Comparison of ENCODE assay signal across 24 mouse cellular contexts in genomic region chr1:178769988-178770387, GRCm38 (mm10).
A peak's percentile ranks its signal among the peaks of the same experiment; 100 is the strongest.
DNase-seq lines count a peak whose midpoint lies in the region; ATAC-seq and TF ChIP-seq lines count a peak whose summit lies in the region.
"Had no signal": no experiment of that assay in that cellular context is flagged by ENCODE, and none has a peak within 500 bp of the region (broad histone marks: within the 10 kb centered on the region; RNA-seq: fewer than 3 reads in every experiment).

No protein-coding gene starts in this region.

- TF ChIP-seq CTCF in G1E (IDR thresholded peaks at IDR 0.05; ENCODE audit: low read depth, low read length) (no peak), MEL (IDR thresholded peaks at IDR 0.05 in 2 of 3, conservative IDR thresholded peaks at IDR 0.05 in 1 of 3; ENCODE audit: control insufficient read depth in 1 of 3, insufficient read depth in 1 of 3, low read depth in 2 of 3, low read length in 3 of 3, poor library complexity in 1 of 3, severe bottlenecking in 1 of 3) (no peak)

- no peaks in the 10 kb centered on the region for H3K27me3 ChIP-seq in heart, embryonic 10.5 days (ENCODE audit: insufficient read depth, poor library complexity, severe bottlenecking)
- no peaks in the 10 kb centered on the region for H3K27me3 ChIP-seq in intestine, embryonic 14.5 days (replicated peaks; ENCODE audit: control insufficient read depth, insufficient read depth, low read length)
- H3K27me3 ChIP-seq in intestine, embryonic 15.5 days (replicated peaks): no peaks in the 10 kb centered on the region
- H3K27me3 ChIP-seq in G1E (ENCODE audit: insufficient read depth, low read length) (peaks cover 7% of the 10 kb centered on the region; the same call in 1 of the 2 replicates), MEL (ENCODE audit: control insufficient read depth in 1 of 2, insufficient read depth in 2 of 2, low read length in 2 of 2) (no peaks in the 10 kb centered on the region)
- H3K27me3 ChIP-seq: forebrain, embryonic 13.5 days; hindbrain, embryonic 13.5 days; Patski had no signal

- TF ChIP-seq EP300 in MEL (IDR thresholded peaks at IDR 0.05; ENCODE audit: low read depth in 1 of 2, low read length in 2 of 2): no peak

- H3K4me2 ChIP-seq in intestine, embryonic 14.5 days (ENCODE audit: low read length): no peak overlapping the region
- no peak overlapping the region for H3K4me2 ChIP-seq in intestine, embryonic 15.5 days (replicated peaks)
- H3K4me2 ChIP-seq: forebrain, embryonic 13.5 days; hindbrain, embryonic 13.5 days had no signal

- no peak overlapping the region for H3K9ac ChIP-seq in intestine, embryonic 14.5 days (ENCODE audit: low read length)
- H3K9ac ChIP-seq in intestine, embryonic 15.5 days: no peak overlapping the region
- no peak overlapping the region for H3K9ac ChIP-seq in MEL (ENCODE audit: control insufficient read depth, low read depth, low read length, poor library complexity, severe bottlenecking)
- H3K9ac ChIP-seq: forebrain, embryonic 13.5 days; hindbrain, embryonic 13.5 days had no signal

- ATAC-seq in intestine, embryonic 14.5 days (replicated peaks; ENCODE audit: low FRiP score, low TSS enrichment, low read depth): no peak
- ATAC-seq in intestine, embryonic 15.5 days: no peak
- peak; percentile 40 for ATAC-seq in G1E (ENCODE audit: extremely low read depth, insufficient number of reproducible peaks, low FRiP score, poor library complexity, severe bottlenecking)
- ATAC-seq: CD4-positive, CD25-positive, alpha-beta regulatory T cell, adult 4 months; inflammation-experienced regulatory T-cells, adult 6 months; Patski had no signal

- peaks cover 32% of the 10 kb centered on the region; the same call in 1 of the 2 replicates for H3K4me1 ChIP-seq in heart, embryonic 10.5 days
- H3K4me1 ChIP-seq in intestine, embryonic 14.5 days (replicated peaks; ENCODE audit: control insufficient read depth, insufficient read depth, low read length): no peaks in the 10 kb centered on the region
- no peaks in the 10 kb centered on the region; the same call in 1 of the 2 replicates for H3K4me1 ChIP-seq in intestine, embryonic 15.5 days (replicated peaks)
- peaks cover 21% of the 10 kb centered on the region for H3K4me1 ChIP-seq in G1E (ENCODE audit: insufficient read depth, low read depth, low read length)
- peaks cover 0 to 6% of the 10 kb centered on the region in 2 experiments; a peak in 2 of 4 replicates for H3K4me1 ChIP-seq in MEL (ENCODE audit: control insufficient read depth in 1 of 2, insufficient read depth in 2 of 2, low read length in 2 of 2)
- H3K4me1 ChIP-seq: forebrain, embryonic 10.5 days had no signal

- H3K4me3 ChIP-seq in heart, embryonic 10.5 days: no peak overlapping the region
- no peak overlapping the region for H3K4me3 ChIP-seq in intestine, embryonic 14.5 days (ENCODE audit: low read depth, low read length)
- no peak overlapping the region for H3K4me3 ChIP-seq in intestine, embryonic 15.5 days (replicated peaks)
- H3K4me3 ChIP-seq in G1E (ENCODE audit: low read depth, low read length) (no peak overlapping the region; the same call in 1 of the 2 replicates), MEL (ENCODE audit: control insufficient read depth in 1 of 2, insufficient read depth in 1 of 2, low read depth in 2 of 2, low read length in 2 of 2) (no peak overlapping the region)
- H3K4me3 ChIP-seq: forebrain, embryonic 10.5 days; forebrain, embryonic 13.5 days; gastrocnemius, adult 2 months; hindbrain, embryonic 13.5 days had no signal

- no peaks in the 10 kb centered on the region for H3K79me2 ChIP-seq in MEL (ENCODE audit: control insufficient read depth, insufficient read depth, low read length, poor library complexity)

- TF ChIP-seq RAD21 in MEL (IDR thresholded peaks at IDR 0.05; ENCODE audit: low read depth, low read length): no peak

- H3K9me3 ChIP-seq in heart, embryonic 10.5 days: no peaks in the 10 kb centered on the region
- H3K9me3 ChIP-seq in intestine, embryonic 14.5 days (ENCODE audit: control insufficient read depth, low read length): no peaks in the 10 kb centered on the region
- H3K9me3 ChIP-seq in intestine, embryonic 15.5 days: no peaks in the 10 kb centered on the region
- H3K9me3 ChIP-seq in G1E (replicated peaks) (peaks cover 4% of the 10 kb centered on the region; the same call in 1 of the 2 replicates), MEL (replicated peaks; ENCODE audit: insufficient read depth, low read length) (no peaks in the 10 kb centered on the region)
- H3K9me3 ChIP-seq: forebrain, embryonic 10.5 days; forebrain, embryonic 13.5 days; hindbrain, embryonic 13.5 days had no signal

- WGBS in heart, embryonic 10.5 days: 52% methylated on average over 6 of the region's 6 CpGs
- WGBS in intestine, embryonic 14.5 days: 73% methylated on average over 6 of the region's 6 CpGs
- 63% methylated on average over 6 of the region's 6 CpGs for WGBS in intestine, embryonic 15.5 days

- no peak for TF ChIP-seq POLR2A in MEL (IDR thresholded peaks at IDR 0.05; ENCODE audit: control insufficient read depth in 1 of 2, insufficient read depth in 1 of 2, low read depth in 1 of 2, low read length in 2 of 2, poor library complexity in 1 of 2)

- H3K27ac ChIP-seq in heart, embryonic 10.5 days: no peak overlapping the region
- H3K27ac ChIP-seq in intestine, embryonic 14.5 days (ENCODE audit: low read depth): no peak overlapping the region
- no peak overlapping the region for H3K27ac ChIP-seq in intestine, embryonic 15.5 days
- H3K27ac ChIP-seq in MEL (ENCODE audit: control insufficient read depth, low read depth, low read length): no peak overlapping the region
- H3K27ac ChIP-seq: forebrain, embryonic 10.5 days; forebrain, embryonic 13.5 days; gastrocnemius, adult 2 months; hindbrain, embryonic 13.5 days; hindbrain, postnatal 0 days had no signal

- H3K36me3 ChIP-seq in heart, embryonic 10.5 days: no peaks in the 10 kb centered on the region
- H3K36me3 ChIP-seq in intestine, embryonic 14.5 days (ENCODE audit: control insufficient read depth, insufficient read depth, low read length): no peaks in the 10 kb centered on the region
- no peaks in the 10 kb centered on the region for H3K36me3 ChIP-seq in intestine, embryonic 15.5 days
- H3K36me3 ChIP-seq in G1E (replicated peaks): no peaks in the 10 kb centered on the region
- no peaks in the 10 kb centered on the region; a peak in 1 of 4 replicates for H3K36me3 ChIP-seq in MEL (ENCODE audit: control insufficient read depth in 1 of 2, insufficient read depth in 2 of 2, low read length in 2 of 2)
- H3K36me3 ChIP-seq: forebrain, embryonic 10.5 days; hindbrain, embryonic 13.5 days had no signal

- peak; percentile 63 for DNase-seq in heart, embryonic 10.5 days (ENCODE audit: low spot score)
- no peak for DNase-seq in heart, adult 8-10 months (ENCODE audit: low spot score)
- DNase-seq in intestine, embryonic 14.5 days (ENCODE audit: low spot score): peak; percentile 31
- no peak for DNase-seq in G1E (ENCODE audit: low spot score)
- no peak for DNase-seq in MEL (ENCODE audit: low read depth, low spot score)
- no peak for DNase-seq in embryo, embryonic 11 days
- DNase-seq in frontal cortex, adult 2 months (ENCODE audit: extremely low spot score in 1 of 2, low spot score in 1 of 2): no peak
- DNase-seq: adrenal gland, postnatal 10 days; adrenal gland, postnatal 36 days; cerebellum, adult 18-20 months; cerebellum, adult 9-10 months; cerebellum, postnatal 36 days; gastrocnemius, adult 2 months; gastrocnemius, postnatal 14 days; heart, adult 18-20 months; kidney, adult 2 months had no signal

TF ChIP-seq in MEL, 35 proteins besides CTCF, POLR2A, EP300 and RAD21:
- TF ChIP-seq MAX (IDR thresholded peaks at IDR 0.05; ENCODE audit: low read length) (peak; percentile 69; the same call in 1 of the 2 replicates), USF1 (IDR thresholded peaks at IDR 0.05; ENCODE audit: low read depth, low read length) (peak; percentile 73), NELFE (IDR thresholded peaks at IDR 0.05; ENCODE audit: low read depth, low read length) (no peak)

Comparison
In these comparisons a context has a peak if more than half of its experiments do, and no peak if none do; other contexts are left out.
1. DNase-seq: peak in heart, embryonic 10.5 days (single experiment) and intestine, embryonic 14.5 days (single experiment); none in heart, adult 8-10 months (single experiment), G1E (single experiment), MEL (single experiment), embryo, embryonic 11 days (single experiment) and frontal cortex, adult 2 months (0 of 2).